Mouse (Mus musculus) liver, postnatal 0 days (tissue): ENCODE measurements around the gene Il27.

ENCODE experiments used
- CTCF ChIP-seq: sonication (generic); IDR thresholded peaks from 2 replicates; pipeline ENCODE4 v1.5.1; 2016; ENCODE audit warnings: antibody characterized with exemption, low read depth
- EP300 ChIP-seq: IDR thresholded peaks from 2 replicates; pipeline ENCODE4 v1.6.1; 2016; ENCODE audit warnings: antibody characterized with exemption, low read depth, mild to moderate bottlenecking

DNA sequence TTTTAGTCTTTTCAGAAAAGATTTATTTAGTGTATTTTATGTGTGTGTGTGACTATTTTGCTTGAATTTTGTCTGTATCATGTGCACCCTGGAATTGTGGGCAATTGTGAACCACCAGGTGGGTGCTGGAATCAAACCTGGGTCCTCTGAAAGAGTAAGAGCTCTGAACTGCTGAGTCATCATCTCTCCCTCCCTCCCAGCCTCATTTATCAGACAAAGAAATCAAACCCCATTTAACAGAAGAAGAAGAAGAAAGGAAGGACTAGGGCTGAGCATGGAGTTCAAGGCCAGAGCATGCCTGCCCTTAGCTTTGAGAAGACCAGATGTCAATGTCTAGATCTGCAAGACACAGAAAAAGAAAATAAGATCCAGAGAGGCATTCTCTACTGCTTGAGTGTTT, 40.6 kb upstream of the Il27 start:
- TF ChIP-seq CTCF (no peak), EP300 (no peak)
